12 mouse cellular contexts compared by ENCODE assay signal in genomic region chr14:76267091-76267490, GRCm38 (mm10).
"Had no signal": no experiment of that assay in that cellular context is flagged by ENCODE, and none has a peak within 500 bp of the region (broad histone marks: within the 10 kb centered on the region; RNA-seq: fewer than 3 reads in every experiment).

No protein-coding gene starts in this region.

- H3K9ac ChIP-seq: limb, embryonic 13.5 days; liver, embryonic 14.5 days; neural tube, embryonic 15.5 days had no signal

- DNase-seq: kidney, postnatal 36 days; layer of hippocampus, adult 9-11 months; left cerebral cortex, postnatal 4 days; lung, adult 18-20 months; right cerebral cortex, adult 18-20 months; right cerebral cortex, postnatal 25 days; thymus, postnatal 4 days had no signal

- H3K9me3 ChIP-seq: neural tube, embryonic 15.5 days had no signal

- H3K4me1 ChIP-seq: limb, embryonic 13.5 days; neural tube, embryonic 15.5 days had no signal

- H3K4me3 ChIP-seq: limb, embryonic 13.5 days; myocyte; neural tube, embryonic 15.5 days had no signal

- H3K36me3 ChIP-seq: limb, embryonic 13.5 days; neural tube, embryonic 15.5 days had no signal

- H3K4me2 ChIP-seq: limb, embryonic 13.5 days; neural tube, embryonic 15.5 days had no signal

- H3K27ac ChIP-seq: limb, embryonic 13.5 days; liver, embryonic 14.5 days; neural tube, embryonic 15.5 days; stomach, postnatal 0 days had no signal

- H3K27me3 ChIP-seq: limb, embryonic 13.5 days; neural tube, embryonic 15.5 days had no signal
